Mouse (Mus musculus) left cerebral cortex, postnatal 10 days (tissue): ENCODE data around the gene Sncg. TPM values are rescaled to one million over a fixed set of nuclear protein-coding genes. Genes with fewer than 3 reads are reported as not detected.
"Not testable (repeated sequence)": the region's sequence is repeated elsewhere in the genome, so short reads cannot be mapped to it uniquely, and the experiment has no call there.

ENCODE experiments used
- DNase-seq, 2 experiments: peaks; one replicate each; pipeline ENCODE4 v3.0.0; 2021 to 2022; ENCODE audit warnings: low spot score in 2 of 2, mixed read lengths in 1 of 2; ENCODE audit errors: extremely low spot score in 1 of 2
- intact Hi-C: fragments of 180-260 bp; cut with DNase I; formaldehyde crosslinking; loops from one replicate; pipeline ENCODE4 v1.15.1; 2025
- total RNA-seq, 2 experiments: library from RNA; stranded (reverse); gene quantifications; 2 replicates each; pipeline ENCODE4 v1.2.3; 2021

Sncg gene
- total RNA-seq, 2 experiments from 2014 or later, result 1.4 to 2.0 TPM

GRCm38 (mm10) chr14:34373581-34373980 is 1.0 kb downstream of the Sncg start:
- DNase-seq, result no peak
- intact Hi-C loops, result loop anchor here (5.0 kb wide), 1 partner anchor 199 kb away; no protein-coding TSS in a partner anchor

- intact Hi-C loops, result loop anchor here (5.0 kb wide), 1 partner anchor 200 kb away; no protein-coding TSS in a partner anchor
- peak in 1 of 2 experiments; percentile 76 for DNase-seq
These were observed 1.9 kb downstream of the Sncg start for GRCm38 (mm10) chr14:34372646-34373045.

GRCm38 (mm10) chr14:34371763-34372162 is 2.8 kb downstream of the Sncg start:
- DNase-seq, result no peak
- intact Hi-C loops, result loop anchor here (5.0 kb wide), 1 partner anchor 201 kb away; no protein-coding TSS in a partner anchor

GRCm38 (mm10) chr14:34370921-34371320 is 3.7 kb downstream of the Sncg start:
- intact Hi-C loops, result loop anchor here (5.0 kb wide), 1 partner anchor 201 kb away; no protein-coding TSS in a partner anchor

GRCm38 (mm10) chr14:34370203-34370602 is 4.4 kb downstream of the Sncg start:
- no peak for DNase-seq
- intact Hi-C loops, result loop anchor here (5.0 kb wide), 1 partner anchor 202 kb away; no protein-coding TSS in a partner anchor

More at GRCm38 (mm10) chr14:34370921-34371320, 3.7 kb downstream of the Sncg start:
- no peak for DNase-seq

GRCm38 (mm10) chr14:34365147-34365507 is 9.5 kb downstream of the Sncg start:
- intact Hi-C loops, result no loop called here
- DNase-seq, result no peak

- intact Hi-C loops, result loop anchor here (5.0 kb wide), 2 partner anchors 92 to 277 kb away; partner anchors contain the start of gene Anxa8
- not testable (repeated sequence) for DNase-seq
These were observed 10.1 kb downstream of the Sncg start for GRCm38 (mm10) chr14:34364254-34365146.

- peak; percentile 31 to 81 for DNase-seq
- intact Hi-C loops, result loop anchor here (5.0 kb wide), 2 partner anchors 91 to 276 kb away; partner anchors contain the start of gene Anxa8
These were observed 10.9 kb downstream of the Sncg start for GRCm38 (mm10) chr14:34363490-34364253.

GRCm38 (mm10) chr14:34362726-34363445 is 11.7 kb downstream of the Sncg start:
- intact Hi-C loops, result loop anchor here (5.0 kb wide), 2 partner anchors 91 to 276 kb away; partner anchors contain the start of gene Anxa8
- peak; percentile 60 to 68 for DNase-seq

GRCm38 (mm10) chr14:34362135-34362534 is 12.5 kb downstream of the Sncg start:
- intact Hi-C loops, result loop anchor here (5.0 kb wide), 2 partner anchors 90 to 275 kb away; partner anchors contain the start of gene Anxa8
- DNase-seq, result no peak

- intact Hi-C loops, result loop anchor here (5.0 kb wide), 2 partner anchors 88 to 273 kb away; partner anchors contain the start of gene Anxa8
- no peak for DNase-seq
These were observed 14.3 kb downstream of the Sncg start for GRCm38 (mm10) chr14:34360251-34360650.

- no peak for DNase-seq
- intact Hi-C loops, result loop anchor here (5.0 kb wide), 2 partner anchors 87 to 272 kb away; partner anchors contain the start of gene Anxa8
These were observed 14.8 kb downstream of the Sncg start for GRCm38 (mm10) chr14:34359676-34360244.

- DNase-seq, result no peak
These were observed 16.7 kb downstream of the Sncg start for GRCm38 (mm10) chr14:34357671-34358455.

GRCm38 (mm10) chr14:34355301-34355700 is 19.3 kb downstream of the Sncg start, which contains the start of gene Fam25c:
Gene Fam25c, minus strand, starts transcription at chr14:34355433.
- intact Hi-C loops, result no loop called here
- DNase-seq, result no peak

More at GRCm38 (mm10) chr14:34357671-34358455, 16.7 kb downstream of the Sncg start:
- intact Hi-C loops, result no loop called here

- DNase-seq, result no peak
- intact Hi-C loops, result no loop called here
These were observed 20.1 kb downstream of the Sncg start for GRCm38 (mm10) chr14:34354456-34354855.

- intact Hi-C loops, result no loop called here
- DNase-seq, result no peak
These were observed 21.3 kb downstream of the Sncg start for GRCm38 (mm10) chr14:34353326-34353725.

- no peak for DNase-seq
- intact Hi-C loops, result no loop called here
These were observed 22.1 kb downstream of the Sncg start for GRCm38 (mm10) chr14:34352523-34352922.
